Mouse (Mus musculus) spleen, embryonic (tissue): Measurements from ENCODE around the gene Ppard.

Experiments used
- CTCF ChIA-PET: fragments of 350-600 bp; sonication (Branson Sonifier 250); formaldehyde crosslinking; loops from one replicate; lab custom pipeline; 2022; lab: Charles Lee

Ppard gene

GRCm38 (mm10) chr17:28331241-28332112 is 99.0 kb downstream of the Ppard start:
- CTCF ChIA-PET, result interaction anchor here (0.5 to 0.6 kb wide), 2 partner anchors 46 to 190 kb away, joined by 3 to 4 read pairs; no protein-coding TSS in a partner anchor

GRCm38 (mm10) chr17:28332113-28332914 is 99.8 kb downstream of the Ppard start:
- CTCF ChIA-PET, result interaction anchor here (0.5 to 0.6 kb wide), 2 partner anchors 47 to 189 kb away, joined by 3 to 4 read pairs; no protein-coding TSS in a partner anchor

GRCm38 (mm10) chr17:28332915-28333546 is 100.5 kb downstream of the Ppard start:
- CTCF ChIA-PET, result no interaction called here

- CTCF ChIA-PET, result no interaction called here
These were observed 102.8 kb downstream of the Ppard start for GRCm38 (mm10) chr17:28335267-28335666.

- CTCF ChIA-PET, result interaction anchor here (0.6 kb wide), 1 partner anchor 286 kb away, joined by 3 read pairs; no protein-coding TSS in a partner anchor
These were observed 105.0 kb downstream of the Ppard start for GRCm38 (mm10) chr17:28337547-28337946.

- CTCF ChIA-PET, result no interaction called here
These were observed 108.1 kb downstream of the Ppard start for GRCm38 (mm10) chr17:28340578-28340977.

- CTCF ChIA-PET, result no interaction called here
These were observed 108.6 kb downstream of the Ppard start for GRCm38 (mm10) chr17:28341091-28341490.

- CTCF ChIA-PET, result no interaction called here
These were observed 111.6 kb downstream of the Ppard start for GRCm38 (mm10) chr17:28344050-28344607.

GRCm38 (mm10) chr17:28344670-28345069 is 112.2 kb downstream of the Ppard start:
- CTCF ChIA-PET, result no interaction called here

GRCm38 (mm10) chr17:28345271-28345721 is 112.8 kb downstream of the Ppard start:
- CTCF ChIA-PET, result no interaction called here

GRCm38 (mm10) chr17:28345882-28346281 is 113.4 kb downstream of the Ppard start:
- CTCF ChIA-PET, result no interaction called here

- CTCF ChIA-PET, result no interaction called here
These were observed 114.8 kb downstream of the Ppard start for GRCm38 (mm10) chr17:28347327-28347726.

- CTCF ChIA-PET, result no interaction called here
These were observed 115.7 kb downstream of the Ppard start for GRCm38 (mm10) chr17:28348211-28348610.

- CTCF ChIA-PET, result no interaction called here
These were observed 116.9 kb downstream of the Ppard start for GRCm38 (mm10) chr17:28349264-28349880.

GRCm38 (mm10) chr17:28349901-28350465 is 117.5 kb downstream of the Ppard start:
- CTCF ChIA-PET, result no interaction called here

- CTCF ChIA-PET, result no interaction called here
These were observed 118.2 kb downstream of the Ppard start, which contains the start of gene Tead3 for GRCm38 (mm10) chr17:28350466-28351352. Gene Tead3 (minus strand): TSS chr17:28350817.
